Mouse (Mus musculus) midbrain, postnatal 0 days (tissue): ENCODE results near the gene Dcaf7. TPM values are rescaled to one million over a fixed set of nuclear protein-coding genes. Genes with fewer than 3 reads are reported as not detected.

Experiments
- ATAC-seq: fragments of 200-750 bp; cut with Nextera tagmentation; 2 replicates; pipeline ENCODE4 v1.8.0; 2017; ENCODE audit warnings: moderate number of reproducible peaks, mild to moderate bottlenecking, moderate TSS enrichment, moderate library complexity; ENCODE audit not compliant: low FRiP score
- DNase-seq: peaks from one replicate; pipeline ENCODE4 v3.0.0-alpha.2; 2015; ENCODE audit warnings: low spot score
- H3K27ac ChIP-seq: fragments of 300-500 bp; sonication (generic); 2 replicates; pipeline ENCODE4 v1.5.1; 2014; ENCODE audit warnings: low read depth, mild to moderate bottlenecking, low read length, mixed read lengths
- H3K27me3 ChIP-seq: fragments of 300-500 bp; sonication (generic); 2 replicates; pipeline ENCODE4 v1.6.1; 2014; ENCODE audit warnings: low read length, control low read depth, mixed read lengths; ENCODE audit not compliant: insufficient read depth
- H3K36me3 ChIP-seq: fragments of 300-500 bp; sonication (generic); 2 replicates; pipeline ENCODE4 v1.6.1; 2014; ENCODE audit warnings: low read length, control low read depth, mixed read lengths; ENCODE audit not compliant: insufficient read depth
- H3K4me1 ChIP-seq: fragments of 300-500 bp; sonication (generic); 2 replicates; pipeline ENCODE4 v1.6.1; 2014; ENCODE audit warnings: mild to moderate bottlenecking, control low read depth, antibody characterized with exemption, low read length, mixed read lengths; ENCODE audit not compliant: insufficient read depth
- H3K4me2 ChIP-seq: fragments of 300-500 bp; sonication (generic); 2 replicates; pipeline ENCODE4 v1.6.1; 2014; ENCODE audit warnings: low read depth, mild to moderate bottlenecking, low read length, mixed read lengths; ENCODE audit not compliant: poor library complexity, severe bottlenecking
- H3K4me3 ChIP-seq: fragments of 300-500 bp; sonication (generic); 2 replicates; pipeline ENCODE4 v1.5.1; 2014; ENCODE audit warnings: low read depth, mild to moderate bottlenecking, low read length, moderate library complexity
- H3K9ac ChIP-seq: fragments of 300-500 bp; sonication (generic); replicated peaks from 2 replicates; pipeline ENCODE4 v1.6.1; 2014; ENCODE audit warnings: mild to moderate bottlenecking, low read length, moderate library complexity, mixed read lengths; ENCODE audit not compliant: poor library complexity, severe bottlenecking
- H3K9me3 ChIP-seq: fragments of 300-500 bp; sonication (generic); 2 replicates; pipeline ENCODE4 v1.6.1; 2016; ENCODE audit warnings: low read length, control low read depth
- CTCF ChIP-seq: IDR thresholded peaks from 2 replicates; pipeline ENCODE4 v1.5.1; 2016; ENCODE audit warnings: antibody characterized with exemption, mild to moderate bottlenecking
- WGBS: fragments of 180-500 bp; shearing (Covaris S2); extraction: QIAGEN DNeasy Blood & Tissue Kit; methylation state at CpG from one replicate; pipeline ENCODE4 v1.1.7; 2014; 5-methylcytosine and 5-hydroxymethylcytosine counted together
- polyA plus RNA-seq: library from polyadenylated mRNA; unstranded; fragments of >200 nt; fragmentation: Nextera tagmentation; extraction: Ambion mirVana; gene quantifications from 2 replicates; pipeline ENCODE4 v1.2.1, GENCODE M21; 2015
- total RNA-seq: library from RNA; depleted of rRNA; stranded (reverse); fragments of >200 nt; gene quantifications from 2 replicates; pipeline ENCODE4 v1.2.3, GENCODE M21; 2014

The Dcaf7 gene
- total and polyA plus RNA-seq, 2 experiments from 2014 or later, result 170 to 313 TPM

- DNase-seq (no peak), ATAC-seq (no peak)
- Histone ChIP-seq H3K4me1 (no peaks in the 10 kb centered on the region), H3K9ac (no peak overlapping the region), H3K36me3 (peaks cover 26% of the 10 kb centered on the region), H3K27ac (no peak overlapping the region), H3K9me3 (no peaks in the 10 kb centered on the region), H3K4me3 (no peak overlapping the region), H3K4me2 (no peak overlapping the region), H3K27me3 (no peaks in the 10 kb centered on the region)
- TF ChIP-seq CTCF, result no peak
- 82% methylated on average over 9 of the region's 9 CpGs for WGBS
Measured at GRCm38 (mm10) chr11:106046584-106046983, 9.9 kb downstream of the Dcaf7 start.

GRCm38 (mm10) chr11:106053921-106054320 is 17.2 kb downstream of the Dcaf7 start:
- Histone ChIP-seq H3K27ac (no peak overlapping the region), H3K27me3 (no peaks in the 10 kb centered on the region), H3K9me3 (no peaks in the 10 kb centered on the region), H3K4me3 (no peak overlapping the region), H3K4me2 (no peak overlapping the region), H3K9ac (no peak overlapping the region), H3K4me1 (no peaks in the 10 kb centered on the region), H3K36me3 (peaks cover 83% of the 10 kb centered on the region)
- no peak for TF ChIP-seq CTCF
- 92% methylated on average over 2 of the region's 2 CpGs for WGBS
- ATAC-seq (no peak), DNase-seq (no peak)

- Histone ChIP-seq H3K9ac (no peak overlapping the region), H3K4me3 (no peak overlapping the region), H3K4me2 (no peak overlapping the region), H3K36me3 (peaks cover 86% of the 10 kb centered on the region), H3K27ac (no peak overlapping the region), H3K9me3 (no peaks in the 10 kb centered on the region), H3K27me3 (no peaks in the 10 kb centered on the region), H3K4me1 (no peaks in the 10 kb centered on the region)
- ATAC-seq (no peak), DNase-seq (no peak)
- TF ChIP-seq CTCF, result no peak
- WGBS, result 97% methylated on average over 8 of the region's 8 CpGs
Measured at GRCm38 (mm10) chr11:106054600-106054999, 17.9 kb downstream of the Dcaf7 start.

GRCm38 (mm10) chr11:106055341-106055740 is 18.7 kb downstream of the Dcaf7 start:
- H3K27ac ChIP-seq, result no peak overlapping the region
- no peak for TF ChIP-seq CTCF

GRCm38 (mm10) chr11:106056819-106057491 is 20.3 kb downstream of the Dcaf7 start:
- Histone ChIP-seq H3K4me3 (no peak overlapping the region), H3K27ac (no peak overlapping the region), H3K36me3 (peaks cover 72% of the 10 kb centered on the region), H3K9ac (no peak overlapping the region), H3K9me3 (no peaks in the 10 kb centered on the region), H3K27me3 (no peaks in the 10 kb centered on the region), H3K4me2 (no peak overlapping the region), H3K4me1 (no peaks in the 10 kb centered on the region)
- TF ChIP-seq CTCF, result no peak
- ATAC-seq (no peak), DNase-seq (no peak)
- WGBS, result 93% methylated on average over 8 of the region's 8 CpGs

More at GRCm38 (mm10) chr11:106055341-106055740, 18.7 kb downstream of the Dcaf7 start:
- Histone ChIP-seq H3K36me3 (peaks cover 86% of the 10 kb centered on the region), H3K4me3 (no peak overlapping the region), H3K9me3 (no peaks in the 10 kb centered on the region), H3K9ac (no peak overlapping the region), H3K27me3 (no peaks in the 10 kb centered on the region), H3K4me2 (no peak overlapping the region), H3K4me1 (no peaks in the 10 kb centered on the region)
- 93% methylated on average over 6 of the region's 6 CpGs for WGBS
- ATAC-seq, result no peak
- DNase-seq, result no peak

- Histone ChIP-seq H3K4me3 (no peak overlapping the region), H3K27me3 (no peaks in the 10 kb centered on the region), H3K4me2 (no peak overlapping the region), H3K9ac (no peak overlapping the region), H3K4me1 (no peaks in the 10 kb centered on the region), H3K9me3 (no peaks in the 10 kb centered on the region), H3K36me3 (peaks cover 63% of the 10 kb centered on the region), H3K27ac (no peak overlapping the region)
- no peak for TF ChIP-seq CTCF
- 84% methylated on average over 8 of the region's 8 CpGs for WGBS
- DNase-seq, result no peak
- ATAC-seq, result no peak
Measured at GRCm38 (mm10) chr11:106058020-106058419, 21.3 kb downstream of the Dcaf7 start.
